In the genomic region with DNA sequence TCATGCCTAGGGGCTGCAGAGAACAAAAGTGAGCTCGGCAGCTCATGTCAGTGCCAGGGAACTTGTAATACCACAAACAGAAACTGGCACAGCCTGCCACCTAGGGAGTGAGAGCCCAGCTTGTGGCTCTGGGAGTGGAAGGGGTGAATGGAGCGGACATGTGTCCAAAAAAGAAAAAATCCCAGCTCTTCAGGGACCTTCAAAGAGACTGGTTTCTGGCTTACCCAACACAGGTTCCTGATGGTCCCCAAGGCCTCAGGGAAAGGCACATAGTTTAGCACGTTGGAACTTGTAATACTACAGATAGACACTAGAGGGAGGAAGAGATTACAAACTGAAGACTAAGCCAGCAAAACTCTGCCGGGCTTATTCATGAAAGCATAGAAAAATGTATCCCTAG, we compare ENCODE assay signal across 9 mouse cellular contexts.
A peak's percentile ranks its signal among the peaks of the same experiment; 100 is the strongest.
DNase-seq lines count a peak whose midpoint lies in the region; ATAC-seq lines count a peak whose summit lies in the region.
"Had no signal": no experiment of that assay in that cellular context is flagged by ENCODE, and none has a peak within 500 bp of the region (broad histone marks: within the 10 kb centered on the region; RNA-seq: fewer than 3 reads in every experiment).

No protein-coding gene starts in this region.

- peak; percentile 32 to 36 for DNase-seq in B cell, adult 2 months
- DNase-seq in left cerebral cortex, postnatal 25 days (ENCODE audit: low spot score in 2 of 2) = no peak

- no peaks in the 10 kb centered on the region for H3K27me3 ChIP-seq in hindbrain, embryonic 16.5 days (replicated peaks; ENCODE audit: control insufficient read depth, insufficient read depth, low read length)
- no peaks in the 10 kb centered on the region for H3K27me3 ChIP-seq in hindbrain, embryonic 12.5 days
- H3K27me3 ChIP-seq in forebrain, embryonic 16.5 days (replicated peaks; ENCODE audit: control insufficient read depth, insufficient read depth, low read length) = no peaks in the 10 kb centered on the region

- no peak overlapping the region for H3K9ac ChIP-seq in hindbrain, embryonic 16.5 days (ENCODE audit: low read depth, low read length)
- no peak overlapping the region for H3K9ac ChIP-seq in hindbrain, embryonic 12.5 days
- no peak overlapping the region for H3K9ac ChIP-seq in forebrain, embryonic 16.5 days (replicated peaks; ENCODE audit: low read depth, low read length)

- H3K27ac ChIP-seq in hindbrain, embryonic 16.5 days (ENCODE audit: low read depth, low read length) = no peak overlapping the region
- no peak overlapping the region for H3K27ac ChIP-seq in hindbrain, embryonic 12.5 days
- H3K27ac ChIP-seq in forebrain, embryonic 16.5 days (ENCODE audit: low read length) = no peak overlapping the region
- H3K27ac ChIP-seq: macrophage had no signal

- WGBS in hindbrain, embryonic 16.5 days = 36% methylated on average over 4 of the region's 4 CpGs
- 30% methylated on average over 4 of the region's 4 CpGs for WGBS in hindbrain, embryonic 12.5 days
- WGBS in forebrain, embryonic 16.5 days = 17% methylated on average over 4 of the region's 4 CpGs

- no peaks in the 10 kb centered on the region for H3K9me3 ChIP-seq in hindbrain, embryonic 16.5 days (ENCODE audit: control insufficient read depth, low read length)
- no peaks in the 10 kb centered on the region for H3K9me3 ChIP-seq in hindbrain, embryonic 12.5 days (replicated peaks)
- H3K9me3 ChIP-seq in forebrain, embryonic 16.5 days (ENCODE audit: control insufficient read depth, low read length) = no peaks in the 10 kb centered on the region

- no peaks in the 10 kb centered on the region for H3K4me1 ChIP-seq in hindbrain, embryonic 16.5 days (ENCODE audit: control insufficient read depth, insufficient read depth, low read depth, low read length)
- H3K4me1 ChIP-seq in hindbrain, embryonic 12.5 days = no peaks in the 10 kb centered on the region
- H3K4me1 ChIP-seq in forebrain, embryonic 16.5 days (replicated peaks; ENCODE audit: control insufficient read depth, insufficient read depth, low read length) = no peaks in the 10 kb centered on the region

- peak; percentile 61; the same call in 1 of the 2 replicates for ATAC-seq in hindbrain, embryonic 16.5 days
- ATAC-seq in hindbrain, embryonic 12.5 days (ENCODE audit: low FRiP score) = no peak
- peak; percentile 81 for ATAC-seq in activated CD4-positive, CD25-positive, alpha-beta regulatory T cell, adult 4 months
- peak; percentile 95 for ATAC-seq in forebrain, embryonic 16.5 days
- ATAC-seq in monocyte, adult 5-6 weeks (replicated peaks; ENCODE audit: insufficient number of reproducible peaks, low FRiP score, low TSS enrichment, poor library complexity, severe bottlenecking) = peak; percentile 56; the same call in 1 of the 2 replicates
- no peak for ATAC-seq in frontal cortex, adult (ENCODE audit: low TSS enrichment)

- intact Hi-C loops in left cerebral cortex, postnatal 25 days (cut with DNase I) = loop anchor here (2.0 to 10.0 kb wide), 2 partner anchors 180 to 760 kb away; no protein-coding TSS in a partner anchor

- no peak overlapping the region for H3K4me2 ChIP-seq in hindbrain, embryonic 16.5 days (ENCODE audit: low read length)
- H3K4me2 ChIP-seq in hindbrain, embryonic 12.5 days (replicated peaks) = no peak overlapping the region
- no peak overlapping the region for H3K4me2 ChIP-seq in forebrain, embryonic 16.5 days (ENCODE audit: low read length)

- H3K4me3 ChIP-seq in hindbrain, embryonic 16.5 days (ENCODE audit: low read length) = no peak overlapping the region
- no peak overlapping the region for H3K4me3 ChIP-seq in hindbrain, embryonic 12.5 days
- H3K4me3 ChIP-seq in forebrain, embryonic 16.5 days (replicated peaks; ENCODE audit: low read length) = no peak overlapping the region

- H3K36me3 ChIP-seq in hindbrain, embryonic 16.5 days (ENCODE audit: control insufficient read depth, insufficient read depth, low read length) = no peaks in the 10 kb centered on the region
- H3K36me3 ChIP-seq in hindbrain, embryonic 12.5 days = no peaks in the 10 kb centered on the region
- H3K36me3 ChIP-seq in forebrain, embryonic 16.5 days (ENCODE audit: control insufficient read depth, insufficient read depth) = no peaks in the 10 kb centered on the region

Comparison
In these comparisons a context has a peak if more than half of its experiments do, and no peak if none do; other contexts are left out.
1. ATAC-seq: peak in hindbrain, embryonic 16.5 days (single experiment), activated CD4-positive, CD25-positive, alpha-beta regulatory T cell, adult 4 months (single experiment), forebrain, embryonic 16.5 days (single experiment) and monocyte, adult 5-6 weeks (single experiment); none in hindbrain, embryonic 12.5 days (single experiment) and frontal cortex, adult (single experiment).
2. DNase-seq: peak in B cell, adult 2 months (2 of 2); none in left cerebral cortex, postnatal 25 days (0 of 2).